Mouse (Mus musculus): ENCODE results near the gene Midn. TPM values are rescaled to one million over a fixed set of nuclear protein-coding genes. Genes with fewer than 3 reads are reported as not detected.
"Not testable (repeated sequence)": the region's sequence is repeated elsewhere in the genome, so short reads cannot be mapped to it uniquely, and the experiment has no call there.

The Midn gene
- total RNA-seq, 2 experiments from 2014 or later: 106 to 127 TPM

- peak; percentile 76 for DNase-seq
Measured at GRCm38 (mm10) chr10:80158307-80158986, 10.4 kb downstream of the Midn start.

- peak; percentile 68 for DNase-seq
Measured at GRCm38 (mm10) chr10:80159021-80159560, 11.0 kb downstream of the Midn start.

GRCm38 (mm10) chr10:80159561-80160454 lies 11.7 kb downstream of the Midn start:
- DNase-seq: peak; percentile 99

- peak; percentile 96 for DNase-seq
Measured at GRCm38 (mm10) chr10:80160455-80161371, 12.6 kb downstream of the Midn start.

- peak; percentile 46 for DNase-seq
Measured at GRCm38 (mm10) chr10:80161522-80162242, 13.6 kb downstream of the Midn start.

- DNase-seq: no peak
Measured at GRCm38 (mm10) chr10:80162243-80162608, 14.2 kb downstream of the Midn start.

- DNase-seq: no peak
Measured at GRCm38 (mm10) chr10:80162716-80163299, 14.7 kb downstream of the Midn start.

- peak; percentile 73 for DNase-seq
Measured at GRCm38 (mm10) chr10:80163721-80164120, 15.6 kb downstream of the Midn start.

- peak; percentile 55 for DNase-seq
Measured at GRCm38 (mm10) chr10:80164161-80164997, 16.3 kb downstream of the Midn start.

GRCm38 (mm10) chr10:80164998-80165344 lies 16.9 kb downstream of the Midn start:
- DNase-seq: peak; percentile 97

GRCm38 (mm10) chr10:80165392-80166128 lies 17.5 kb downstream of the Midn start, which contains the start of gene Cirbp:
TSS of gene Cirbp (plus strand) at chr10:80165985.
- DNase-seq: peak; percentile 70

GRCm38 (mm10) chr10:80166136-80166535 lies 18.1 kb downstream of the Midn start:
- not testable (repeated sequence) for DNase-seq

- DNase-seq: peak; percentile 98
Measured at GRCm38 (mm10) chr10:80167460-80168037, 19.5 kb downstream of the Midn start.

GRCm38 (mm10) chr10:80168038-80168661 lies 20.1 kb downstream of the Midn start:
- DNase-seq: peak; percentile 98

GRCm38 (mm10) chr10:80169070-80169469 lies 21.0 kb downstream of the Midn start:
- DNase-seq: no peak

GRCm38 (mm10) chr10:80169651-80170050 lies 21.6 kb downstream of the Midn start:
- no peak for DNase-seq

- DNase-seq: no peak
Measured at GRCm38 (mm10) chr10:80170052-80170451, 22.0 kb downstream of the Midn start.

- no peak for DNase-seq
Measured at GRCm38 (mm10) chr10:80170601-80171021, 22.5 kb downstream of the Midn start.

Data from adrenal gland, postnatal 10 days (tissue).